Mouse (Mus musculus) neural tube, embryonic 11.5 days (tissue): ENCODE data around the gene Ddx31. TPM values are rescaled to one million over a fixed set of nuclear protein-coding genes. Genes with fewer than 3 reads are reported as not detected.

Experiments used
- ATAC-seq: fragments of 200-750 bp; cut with Nextera tagmentation; 2 replicates; pipeline ENCODE4 v1.8.0; 2017; ENCODE audit warnings: moderate number of reproducible peaks, mild to moderate bottlenecking, moderate TSS enrichment, moderate library complexity; ENCODE audit not compliant: insufficient read depth, low FRiP score, low TSS enrichment
- DNase-seq: peaks from one replicate; pipeline ENCODE4 v3.0.0-alpha.2; 2015; ENCODE audit warnings: low spot score
- H3K27ac ChIP-seq: fragments of 300-500 bp; sonication (generic); 2 replicates; pipeline ENCODE4 v1.5.1; 2014; ENCODE audit warnings: low read depth, mild to moderate bottlenecking, low read length
- H3K27me3 ChIP-seq: fragments of 300-500 bp; sonication (generic); 2 replicates; pipeline ENCODE4 v1.6.1; 2014; ENCODE audit warnings: mild to moderate bottlenecking, low read length, mixed read lengths; ENCODE audit not compliant: control insufficient read depth, insufficient read depth
- H3K36me3 ChIP-seq: fragments of 300-500 bp; sonication (generic); 2 replicates; pipeline ENCODE4 v1.6.1; 2014; ENCODE audit warnings: mild to moderate bottlenecking, low read length, moderate library complexity, mixed read lengths; ENCODE audit not compliant: control insufficient read depth, insufficient read depth
- H3K4me1 ChIP-seq: fragments of 300-500 bp; sonication (generic); 2 replicates; pipeline ENCODE4 v1.6.1; 2014; ENCODE audit warnings: low read length, mixed read lengths; ENCODE audit not compliant: control insufficient read depth, insufficient read depth
- H3K4me2 ChIP-seq: fragments of 300-500 bp; sonication (generic); 2 replicates; pipeline ENCODE4 v1.6.1; 2014; ENCODE audit warnings: low read depth, mild to moderate bottlenecking, moderate library complexity
- H3K4me3 ChIP-seq: fragments of 300-500 bp; sonication (generic); 2 replicates; pipeline ENCODE4 v1.5.1; 2014; ENCODE audit warnings: low read depth, low read length
- H3K9ac ChIP-seq: fragments of 300-500 bp; sonication (generic); 2 replicates; pipeline ENCODE4 v1.6.1; 2014; ENCODE audit warnings: mild to moderate bottlenecking, low read length
- H3K9me3 ChIP-seq: fragments of 300-500 bp; sonication (generic); 2 replicates; pipeline ENCODE4 v1.6.1; 2016; ENCODE audit warnings: low read length; ENCODE audit not compliant: control insufficient read depth
- WGBS: fragments of 180-500 bp; shearing (Covaris S2); extraction: QIAGEN DNeasy Blood & Tissue Kit; methylation state at CpG from one replicate; pipeline ENCODE4 v1.1.7; 2014; 5-methylcytosine and 5-hydroxymethylcytosine counted together
- polyA plus RNA-seq: library from polyadenylated mRNA; unstranded; fragments of >200 nt; fragmentation: Nextera tagmentation; extraction: Ambion mirVana; gene quantifications from 2 replicates; pipeline ENCODE4 v1.2.1, GENCODE M21; 2014

Gene Ddx31
- polyA plus RNA-seq, 1 experiment from 2014 or later = 20.5 TPM

GRCm38 (mm10) chr2:28882826-28883485 lies 42.8 kb downstream of the Ddx31 start:
- Histone ChIP-seq H3K4me1 (no peaks in the 10 kb centered on the region), H3K9ac (no peak overlapping the region), H3K36me3 (peaks cover 5% of the 10 kb centered on the region), H3K27ac (no peak overlapping the region), H3K9me3 (no peaks in the 10 kb centered on the region), H3K4me3 (no peak overlapping the region), H3K4me2 (no peak overlapping the region), H3K27me3 (no peaks in the 10 kb centered on the region)
- DNase-seq (no peak), ATAC-seq (no peak)
- WGBS = 85% methylated on average over 6 of the region's 6 CpGs

DNA sequence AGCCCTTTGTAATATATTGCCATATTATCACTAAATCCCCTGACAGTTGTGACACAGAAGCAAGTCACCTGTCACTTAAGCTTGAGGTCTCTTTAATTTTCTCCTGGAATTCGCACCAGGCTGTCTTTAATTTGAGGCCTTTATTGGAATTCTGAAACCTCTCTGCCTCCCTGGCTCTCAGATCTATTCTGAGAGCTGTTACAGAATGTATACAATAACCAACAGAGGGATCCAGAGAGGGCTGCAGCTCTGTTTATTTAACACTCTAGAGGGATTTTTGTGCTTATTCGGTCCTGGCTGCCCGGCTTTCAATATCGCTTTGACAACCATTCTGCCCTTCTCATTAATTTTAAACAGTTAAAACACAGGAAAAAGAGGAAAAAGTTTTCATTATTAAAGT lies 44.7 kb downstream of the Ddx31 start:
- 82% methylated on average over 4 of the region's 4 CpGs for WGBS
- no peaks in the 10 kb centered on the region for H3K4me1 ChIP-seq
- H3K27ac ChIP-seq = no peak overlapping the region
- DNase-seq = no peak
- H3K9me3 ChIP-seq = no peaks in the 10 kb centered on the region
- no peaks in the 10 kb centered on the region for H3K27me3 ChIP-seq
- H3K36me3 ChIP-seq = peaks cover 5% of the 10 kb centered on the region
- no peak overlapping the region for H3K9ac ChIP-seq
- ATAC-seq = no peak
- no peak overlapping the region for H3K4me2 ChIP-seq
- H3K4me3 ChIP-seq = no peak overlapping the region

DNA sequence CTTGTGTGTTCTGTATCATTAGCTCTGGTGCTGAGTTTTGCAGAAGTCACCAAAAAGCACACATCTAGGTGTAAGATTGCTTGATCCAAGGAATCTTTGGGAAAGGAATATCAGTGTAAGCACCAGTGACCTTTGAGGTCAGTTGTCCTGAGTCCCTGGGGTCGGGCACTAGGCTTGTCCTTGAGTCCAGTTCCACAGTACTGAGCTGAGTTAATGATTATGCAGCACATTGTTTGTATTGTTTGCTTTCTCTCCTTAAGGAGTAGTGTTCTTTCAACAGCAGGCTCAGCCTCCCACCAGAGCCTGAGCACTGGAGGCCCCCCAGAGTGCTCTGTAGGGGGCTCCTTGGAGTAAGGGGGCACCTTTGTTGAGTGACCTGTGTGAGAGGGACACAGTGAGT lies 52.6 kb downstream of the Ddx31 start:
- H3K4me1 ChIP-seq = no peaks in the 10 kb centered on the region
- WGBS = 28% methylated on average over 1 of the region's 1 CpGs
- DNase-seq (no peak), ATAC-seq (no peak)
- H3K27ac ChIP-seq = no peak overlapping the region
- H3K36me3 ChIP-seq = peaks cover 2% of the 10 kb centered on the region; the same call in 1 of the 2 replicates
- no peaks in the 10 kb centered on the region for H3K9me3 ChIP-seq
- H3K9ac ChIP-seq = no peak overlapping the region
- no peak overlapping the region for H3K4me3 ChIP-seq
- H3K27me3 ChIP-seq = no peaks in the 10 kb centered on the region
- H3K4me2 ChIP-seq = no peak overlapping the region

DNA sequence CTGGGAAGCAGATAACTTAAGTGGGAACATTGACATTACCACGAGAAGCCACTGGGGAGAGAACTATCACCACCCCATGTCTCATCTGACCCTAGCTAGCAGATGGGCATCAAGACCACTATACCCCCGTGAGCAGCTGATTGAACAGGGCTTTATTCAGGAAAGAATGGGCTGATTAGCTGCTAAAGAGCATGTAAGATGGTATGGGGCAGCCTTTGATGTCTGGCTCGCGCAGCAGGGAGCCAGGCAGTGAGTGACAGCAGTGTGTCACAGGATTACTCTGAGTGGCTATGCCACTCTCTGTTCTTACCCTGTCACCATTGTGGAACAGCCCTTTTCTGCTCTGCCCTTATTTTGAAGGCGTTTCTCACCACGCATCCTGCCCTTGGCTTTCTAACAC lies 53.3 kb downstream of the Ddx31 start:
- Histone ChIP-seq H3K4me2 (no peak overlapping the region), H3K27me3 (no peaks in the 10 kb centered on the region), H3K9ac (no peak overlapping the region), H3K4me1 (no peaks in the 10 kb centered on the region), H3K9me3 (no peaks in the 10 kb centered on the region), H3K36me3 (peaks cover 2% of the 10 kb centered on the region; the same call in 1 of the 2 replicates), H3K4me3 (no peak overlapping the region), H3K27ac (no peak overlapping the region)
- 35% methylated on average over 6 of the region's 6 CpGs for WGBS
- ATAC-seq (no peak), DNase-seq (no peak)

GRCm38 (mm10) chr2:28895876-28896275 lies 55.7 kb downstream of the Ddx31 start:
- ATAC-seq (no peak), DNase-seq (no peak)
- Histone ChIP-seq H3K27me3 (no peaks in the 10 kb centered on the region), H3K4me2 (no peak overlapping the region), H3K9me3 (no peaks in the 10 kb centered on the region), H3K36me3 (peaks cover 2% of the 10 kb centered on the region; the same call in 1 of the 2 replicates), H3K27ac (no peak overlapping the region), H3K4me1 (no peaks in the 10 kb centered on the region), H3K9ac (no peak overlapping the region), H3K4me3 (no peak overlapping the region)
- 86% methylated on average over 7 of the region's 7 CpGs for WGBS

DNA sequence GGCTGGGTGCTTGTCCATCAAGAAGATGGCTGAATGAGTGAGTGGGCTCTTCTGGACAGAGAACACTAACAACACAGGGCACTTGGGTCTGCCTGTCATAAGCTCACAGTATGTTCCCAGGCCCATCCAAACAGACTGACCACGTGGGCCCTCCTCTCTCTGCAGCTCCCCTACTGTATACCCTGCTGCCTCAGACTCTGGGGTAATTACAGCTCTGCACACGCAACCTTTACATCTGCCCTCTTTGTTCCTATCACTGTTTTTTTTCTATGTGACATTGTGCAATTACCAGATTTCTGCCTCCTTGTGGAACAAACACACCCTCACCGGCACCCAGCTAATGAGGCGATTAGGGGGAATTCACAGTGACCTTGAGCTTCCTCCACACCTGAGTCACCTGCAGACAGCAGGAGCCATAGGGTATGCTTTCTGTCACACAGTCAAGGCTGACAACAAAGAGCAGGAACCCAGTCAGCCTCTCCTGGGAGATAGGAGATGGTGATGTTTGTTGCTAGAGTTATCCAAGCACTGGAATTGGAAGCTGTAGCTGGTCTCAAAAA lies 57.2 kb downstream of the Ddx31 start:
- no peak for ATAC-seq
- DNase-seq = no peak
- Histone ChIP-seq H3K27me3 (no peaks in the 10 kb centered on the region), H3K4me3 (no peak overlapping the region), H3K4me1 (no peaks in the 10 kb centered on the region), H3K4me2 (no peak overlapping the region), H3K9ac (no peak overlapping the region), H3K27ac (no peak overlapping the region), H3K9me3 (no peaks in the 10 kb centered on the region), H3K36me3 (peaks cover 2% of the 10 kb centered on the region; the same call in 1 of the 2 replicates)
- 88% methylated on average over 4 of the region's 4 CpGs for WGBS

GRCm38 (mm10) chr2:28902291-28902690 lies 62.1 kb downstream of the Ddx31 start:
- no peaks in the 10 kb centered on the region; the same call in none of the 2 replicates for H3K36me3 ChIP-seq
- no peak overlapping the region for H3K4me2 ChIP-seq
- ATAC-seq (no peak), DNase-seq (no peak)
- no peaks in the 10 kb centered on the region for H3K9me3 ChIP-seq
- no peak overlapping the region for H3K9ac ChIP-seq
- no peak overlapping the region for H3K4me3 ChIP-seq
- 89% methylated on average over 8 of the region's 8 CpGs for WGBS
- H3K27me3 ChIP-seq = peaks cover 7% of the 10 kb centered on the region; the same call in 1 of the 2 replicates
- H3K4me1 ChIP-seq = peaks cover 2% of the 10 kb centered on the region; the same call in 1 of the 2 replicates
- H3K27ac ChIP-seq = no peak overlapping the region

DNA sequence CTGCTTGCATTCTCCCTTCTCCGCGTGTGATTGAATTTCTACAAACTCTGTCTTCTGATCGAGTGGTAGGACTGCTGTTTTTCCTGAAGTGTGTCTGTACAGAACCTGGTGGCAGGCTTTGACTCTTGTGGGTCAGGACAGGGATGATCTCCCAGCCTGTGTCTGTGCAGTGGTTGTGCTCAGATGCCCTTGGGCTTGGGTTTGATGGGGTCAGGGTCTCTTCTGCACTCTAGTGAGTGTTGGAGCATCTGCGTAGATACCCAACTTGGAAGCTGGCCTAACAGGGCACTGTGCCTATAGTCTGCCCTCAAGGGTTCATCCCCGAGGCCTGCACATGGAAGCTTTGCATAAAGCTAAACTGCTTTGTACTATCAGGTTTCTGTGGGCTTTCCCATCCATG lies 63.7 kb downstream of the Ddx31 start:
- no peak for DNase-seq
- no peaks in the 10 kb centered on the region; the same call in none of the 2 replicates for H3K36me3 ChIP-seq
- no peak for ATAC-seq
- H3K4me3 ChIP-seq = no peak overlapping the region
- H3K27me3 ChIP-seq = peaks cover 21% of the 10 kb centered on the region
- WGBS = 88% methylated on average over 5 of the region's 5 CpGs
- no peak overlapping the region for H3K4me2 ChIP-seq
- H3K4me1 ChIP-seq = peaks cover 17% of the 10 kb centered on the region
- no peak overlapping the region for H3K27ac ChIP-seq
- no peaks in the 10 kb centered on the region for H3K9me3 ChIP-seq
- no peak overlapping the region; the same call in 1 of the 2 replicates for H3K9ac ChIP-seq

- 81% methylated on average over 9 of the region's 9 CpGs for WGBS
- Histone ChIP-seq H3K27me3 (peaks cover 30% of the 10 kb centered on the region), H3K9me3 (no peaks in the 10 kb centered on the region), H3K9ac (no peak overlapping the region), H3K36me3 (no peaks in the 10 kb centered on the region; the same call in none of the 2 replicates), H3K4me1 (peaks cover 25% of the 10 kb centered on the region), H3K27ac (no peak overlapping the region), H3K4me3 (no peak overlapping the region), H3K4me2 (no peak overlapping the region)
- no peak for DNase-seq
- no peak for ATAC-seq
Measured at GRCm38 (mm10) chr2:28904786-28905185, 64.6 kb downstream of the Ddx31 start.
